Mouse (Mus musculus) cortical plate, adult 2 months (tissue): ENCODE data around the gene Fshr.

Experiments
- CTCF ChIP-seq: fragments of 200-500 bp; IDR thresholded peaks from 2 replicates; pipeline ENCODE4 v1.5.1; 2011; ENCODE audit warnings: mild to moderate bottlenecking, control low read depth, low read length; ENCODE audit not compliant: insufficient read depth; ENCODE audit errors: extremely low read depth
- POLR2A ChIP-seq: fragments of 200-500 bp; IDR thresholded peaks from 2 replicates; pipeline ENCODE4 v1.6.1; 2011; ENCODE audit warnings: mild to moderate bottlenecking, low read length, control low read depth; ENCODE audit not compliant: insufficient read depth; ENCODE audit errors: extremely low read depth

DNA sequence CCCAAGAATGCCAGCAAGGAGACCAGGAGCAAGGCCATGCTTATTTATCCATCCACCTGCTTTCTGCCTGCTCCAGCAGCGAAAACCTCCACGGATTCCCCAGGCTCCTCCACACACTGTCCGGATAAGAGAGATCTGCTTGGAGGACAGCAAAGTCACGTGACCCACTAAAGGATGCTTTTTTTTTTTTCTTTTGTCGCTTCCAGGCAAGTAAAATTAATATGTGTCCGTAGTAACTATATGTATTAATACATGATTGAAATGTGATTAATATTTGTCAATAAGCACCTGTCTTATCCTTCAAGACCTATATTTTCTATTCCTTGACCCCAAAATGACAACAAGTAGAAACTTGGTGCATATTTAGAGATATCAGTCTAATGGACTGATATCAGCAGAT lies at the start of gene Fshr:
- no peak for TF ChIP-seq CTCF
- no peak for TF ChIP-seq POLR2A
